Mouse (Mus musculus) cortical plate, adult 2 months (tissue): ENCODE measurements around the gene Rap1gap.

Experiments
- CTCF ChIP-seq: fragments of 200-500 bp; IDR thresholded peaks from 2 replicates; pipeline ENCODE4 v1.5.1; 2011; ENCODE audit warnings: mild to moderate bottlenecking, control low read depth, low read length; ENCODE audit not compliant: insufficient read depth; ENCODE audit errors: extremely low read depth
- POLR2A ChIP-seq: fragments of 200-500 bp; IDR thresholded peaks from 2 replicates; pipeline ENCODE4 v1.6.1; 2011; ENCODE audit warnings: mild to moderate bottlenecking, low read length, control low read depth; ENCODE audit not compliant: insufficient read depth; ENCODE audit errors: extremely low read depth

DNA sequence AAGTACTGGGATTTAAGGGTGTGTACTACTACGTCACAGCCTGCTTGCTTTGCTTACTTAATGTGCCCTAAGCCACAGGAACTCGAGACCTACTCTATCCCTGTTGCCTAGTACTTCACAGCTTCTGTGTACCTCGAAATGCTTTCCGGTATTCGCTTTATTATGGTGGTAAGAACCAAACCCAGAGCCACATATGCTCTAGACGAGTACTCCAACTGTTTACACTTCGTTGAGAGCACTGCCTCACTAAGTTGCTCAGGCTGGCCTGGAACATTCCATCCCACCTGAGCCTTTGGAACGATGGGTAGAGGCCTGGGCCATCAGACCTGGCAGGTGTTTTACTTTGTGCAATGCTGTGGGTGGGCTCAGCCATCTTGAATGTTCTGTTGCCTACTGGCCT lies 30.8 kb downstream of the Rap1gap start:
- TF ChIP-seq POLR2A, result no peak
- no peak for TF ChIP-seq CTCF
